In the genomic region with DNA sequence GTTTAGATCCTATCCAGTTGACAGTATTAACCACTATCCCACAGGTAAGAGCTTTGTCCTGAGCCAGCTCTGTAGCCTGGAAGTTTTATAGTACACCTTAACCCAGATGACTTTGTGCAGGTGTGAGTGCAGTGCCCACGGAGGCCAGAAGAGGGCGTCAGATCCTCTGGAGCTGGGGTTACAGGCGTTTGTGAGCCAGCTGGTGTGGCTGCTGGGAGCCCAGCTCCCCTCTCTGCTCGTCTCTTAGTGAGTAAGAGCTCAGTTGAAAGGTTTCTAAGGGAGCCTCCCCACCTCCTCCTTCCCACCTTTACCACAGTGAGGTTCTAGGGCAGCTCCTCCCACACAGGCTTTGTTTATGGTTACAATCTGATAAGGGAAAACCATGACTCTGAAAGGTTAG, we compare ENCODE assay signal across 15 mouse cellular contexts. TPM values are rescaled to one million over a fixed set of nuclear protein-coding genes. Genes with fewer than 3 reads are reported as not detected.
A peak's percentile ranks its signal among the peaks of the same experiment; 100 is the strongest.
DNase-seq lines count a peak whose midpoint lies in the region; ATAC-seq and TF ChIP-seq lines count a peak whose summit lies in the region.
"Had no signal": no experiment of that assay in that cellular context is flagged by ENCODE, and none has a peak within 500 bp of the region (broad histone marks: within the 10 kb centered on the region; RNA-seq: fewer than 3 reads in every experiment).

No protein-coding gene starts in this region.

- no peaks in the 10 kb centered on the region for H3K9me3 ChIP-seq in lung, embryonic 14.5 days (ENCODE audit: low read depth, low read length)
- H3K9me3 ChIP-seq in liver, postnatal 0 days (ENCODE audit: low read length) = no peaks in the 10 kb centered on the region

- TF ChIP-seq CTCF in lung, embryonic 14.5 days (IDR thresholded peaks at IDR 0.05; ENCODE audit: low read depth) = peak; percentile 28; the same call in 1 of the 2 replicates
- TF ChIP-seq CTCF in liver, postnatal 0 days (IDR thresholded peaks at IDR 0.05; ENCODE audit: low read depth) = peak; percentile 31; the same call in 1 of the 2 replicates

- no peak overlapping the region for H3K27ac ChIP-seq in lung, embryonic 14.5 days (ENCODE audit: low read depth)
- H3K27ac ChIP-seq in liver, postnatal 0 days (ENCODE audit: low read depth) = no peak overlapping the region
- H3K27ac ChIP-seq: liver, embryonic 13.5 days had no signal

- DNase-seq in lung, embryonic 14.5 days = no peak
- DNase-seq in lung, postnatal 25 days (ENCODE audit: low spot score) = no peak
- peak; percentile 1 for DNase-seq in R1 (ENCODE audit: low read depth, low spot score)
- no peak for DNase-seq in liver, postnatal 0 days
- peak; percentile 42 for DNase-seq in thymus, postnatal 25 days
- no peak for DNase-seq in urinary bladder, postnatal 25 days (ENCODE audit: low spot score)
- DNase-seq in cerebellum, adult 9-10 months = no peak
- DNase-seq: adrenal gland, postnatal 10 days; cerebellum, adult 11-12 months; gastrocnemius, postnatal 25 days; kidney, adult 9 months; liver, embryonic 13.5 days had no signal

- ATAC-seq in lung, embryonic 14.5 days (ENCODE audit: insufficient read depth) = no peak
- no peak for ATAC-seq in liver, postnatal 0 days
- ATAC-seq: forebrain, embryonic 14.5 days had no signal

- no peak for TF ChIP-seq EP300 in liver, postnatal 0 days (IDR thresholded peaks at IDR 0.05; ENCODE audit: low read depth)

- no peak overlapping the region for H3K4me3 ChIP-seq in lung, embryonic 14.5 days (ENCODE audit: low read depth, low read length)
- no peak overlapping the region for H3K4me3 ChIP-seq in liver, postnatal 0 days (ENCODE audit: low read depth, low read length)
- H3K4me3 ChIP-seq: liver, embryonic 13.5 days had no signal

- no peaks in the 10 kb centered on the region for H3K36me3 ChIP-seq in lung, embryonic 14.5 days (ENCODE audit: insufficient read depth)
- H3K36me3 ChIP-seq in liver, postnatal 0 days (replicated peaks; ENCODE audit: insufficient read depth, low read length) = no peaks in the 10 kb centered on the region
- H3K36me3 ChIP-seq: liver, embryonic 13.5 days had no signal

- H3K27me3 ChIP-seq in lung, embryonic 14.5 days (ENCODE audit: insufficient read depth, low read length) = 0 out of 2 replicates have a peak, but pooled peaks cover 6% of the 10 kb centered on the region
- H3K27me3 ChIP-seq in liver, postnatal 0 days (ENCODE audit: insufficient read depth, low read length) = 0 out of 2 replicates have a peak, but pooled peaks cover 7% of the 10 kb centered on the region

- 54% methylated on average over 4 of the region's 4 CpGs for WGBS in lung, embryonic 14.5 days
- WGBS in liver, postnatal 0 days (ENCODE audit: insufficient replicate concordance) = 70% methylated on average over 4 of the region's 4 CpGs

- no peaks in the 10 kb centered on the region for H3K4me1 ChIP-seq in lung, embryonic 14.5 days (ENCODE audit: insufficient read depth)
- H3K4me1 ChIP-seq in liver, postnatal 0 days (ENCODE audit: insufficient read depth) = no peaks in the 10 kb centered on the region
- H3K4me1 ChIP-seq: liver, embryonic 13.5 days had no signal

- no peak overlapping the region for H3K4me2 ChIP-seq in lung, embryonic 14.5 days
- H3K4me2 ChIP-seq in liver, postnatal 0 days (ENCODE audit: low read depth, low read length) = no peak overlapping the region
- H3K4me2 ChIP-seq: liver, embryonic 13.5 days had no signal

- no peak overlapping the region for H3K9ac ChIP-seq in lung, embryonic 14.5 days
- H3K9ac ChIP-seq in liver, postnatal 0 days (replicated peaks) = no peak overlapping the region
- H3K9ac ChIP-seq: liver, embryonic 13.5 days had no signal

RNA-seq across cellular contexts. Expression of gene Crygn, which starts 18.9 kb away (rescaled TPM):
- polyA plus RNA-seq in lung, embryonic 14.5 days (2014; fragmentation: Nextera tagmentation; extraction: Ambion mirVana) = 1.8 and 2.3 TPM in 2 replicates
- polyA plus RNA-seq in liver, postnatal 0 days (2015; fragmentation: Nextera tagmentation; extraction: Ambion mirVana) = 1.4 and 1.6 TPM in 2 replicates
- polyA plus RNA-seq: embryonic facial prominence, embryonic 11.5 days; neural tube, embryonic 11.5 days had no signal

RNA-seq across cellular contexts. Expression of gene Wdr86, which starts 46.2 kb away (rescaled TPM):
- polyA plus RNA-seq in lung, embryonic 14.5 days (2014; fragmentation: Nextera tagmentation; extraction: Ambion mirVana) = 39.7 and 43.9 TPM in 2 replicates
- 1.4 and 1.6 TPM in 2 replicates for polyA plus RNA-seq in liver, postnatal 0 days (2015; fragmentation: Nextera tagmentation; extraction: Ambion mirVana)

Comparison
In these comparisons a context has a peak if more than half of its experiments do, and no peak if none do; other contexts are left out.
1. DNase-seq: peak in R1 (single experiment) and thymus, postnatal 25 days (single experiment); none in lung, embryonic 14.5 days (single experiment), lung, postnatal 25 days (single experiment), liver, postnatal 0 days (single experiment), urinary bladder, postnatal 25 days (single experiment) and cerebellum, adult 9-10 months (single experiment).
2. RNA of gene Wdr86, which starts 46.2 kb away (polyA plus RNA-seq): 39.7 to 43.9 TPM in lung, embryonic 14.5 days; 1.4 to 1.6 TPM in liver, postnatal 0 days; every median in the first group is over 10 times any median in the second.